Mouse (Mus musculus): ENCODE data around the gene Acrbp.

DNA sequence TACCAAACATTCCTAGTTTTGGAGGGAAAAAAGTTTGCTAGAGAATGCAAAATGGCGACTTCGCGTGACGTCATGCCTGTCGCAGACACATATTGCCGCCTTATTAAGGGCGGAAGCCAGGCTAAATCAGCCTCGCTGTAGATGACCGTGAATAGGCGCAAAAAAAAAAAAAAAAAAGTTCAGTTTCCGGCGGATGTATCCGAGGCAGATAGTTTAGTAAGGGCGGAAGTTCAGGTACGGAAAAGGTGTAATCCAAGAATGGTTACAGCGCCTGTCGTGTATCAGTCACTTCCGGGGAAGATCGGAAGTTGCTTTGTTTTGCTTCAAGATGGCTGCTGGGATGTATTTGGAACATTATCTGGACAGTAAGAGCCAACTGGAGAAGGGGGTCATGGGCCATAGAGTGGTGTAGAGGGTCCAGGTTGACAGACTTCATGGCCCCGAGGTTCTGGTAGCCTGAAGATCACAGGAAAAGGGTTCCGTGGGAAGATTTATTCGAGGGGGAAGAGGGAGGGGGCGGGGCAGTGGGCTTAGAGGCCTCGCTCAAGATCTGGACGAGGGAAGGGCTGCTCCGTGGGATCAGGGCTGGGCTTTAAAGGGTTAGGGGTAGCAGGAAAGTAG is 9.8 kb upstream of the Acrbp start, which contains the start of gene Ing4:
- TF ChIP-seq POLR2A (IDR thresholded peaks at IDR 0.05; ENCODE audit: insufficient read length, low read depth) (no peak), MYOG (IDR thresholded peaks at IDR 0.05; ENCODE audit: control insufficient read depth in 1 of 3, insufficient read depth in 1 of 3, insufficient read length in 2 of 3, low read depth in 2 of 3) (no peak), MYOD1 (IDR thresholded peaks at IDR 0.05; ENCODE audit: control insufficient read depth in 1 of 3, insufficient read length in 2 of 3, low read depth in 2 of 3) (no peak), USF1 (IDR thresholded peaks at IDR 0.05; ENCODE audit: low read depth) (no peak), POLR2AphosphoS2 (IDR thresholded peaks at IDR 0.05; ENCODE audit: insufficient read length, low read depth) (peak; percentile 73), CEBPB (IDR thresholded peaks at IDR 0.05; ENCODE audit: insufficient read depth, poor library complexity, severe bottlenecking) (no peak), MAX (IDR thresholded peaks at IDR 0.05; ENCODE audit: low read depth) (no peak)

Measured in myocyte (in vitro differentiated cells).